Mouse (Mus musculus) spleen, adult 18-20 months (tissue): ENCODE measurements at regions not wholly inside any gene's neighbourhood (a gene's known extent, or its start where the extent isn't known, plus 50 kb on each side); places are given as distances from the start of the nearest gene placed in this dataset.
"Not testable (repeated sequence)": the region's sequence is repeated elsewhere in the genome, so short reads cannot be mapped to it uniquely, and the experiment has no call there.

Experiments
- DNase-seq, 2 experiments: peaks; one replicate each; pipeline ENCODE4 v3.0.0; 2022; ENCODE audit warnings: mixed read lengths in 2 of 2

- DNase-seq: no peak
Measured at GRCm38 (mm10) chr5:133935451-133935850, 164.1 kb upstream of the Castor2 start.

- no peak for DNase-seq
Measured at GRCm38 (mm10) chr5:133935006-133935405, 164.5 kb upstream of the Castor2 start.

GRCm38 (mm10) chr5:133930101-133930500 lies 169.4 kb upstream of the Castor2 start:
- DNase-seq: no peak

- no peak for DNase-seq
Measured at GRCm38 (mm10) chr5:133927054-133927453, 172.5 kb upstream of the Castor2 start.

- no peak for DNase-seq
Measured at GRCm38 (mm10) chr5:133925184-133925900, 174.2 kb upstream of the Castor2 start.

GRCm38 (mm10) chr5:133922181-133922580 lies 177.3 kb upstream of the Castor2 start:
- DNase-seq: no peak

GRCm38 (mm10) chr5:133915734-133916550 lies 183.6 kb upstream of the Castor2 start:
- DNase-seq: no peak

- DNase-seq: no peak
Measured at GRCm38 (mm10) chr5:133907442-133907841, 192.1 kb upstream of the Castor2 start.

- no peak for DNase-seq
Measured at GRCm38 (mm10) chr5:133898025-133898598, 201.4 kb upstream of the Castor2 start.

- no peak for DNase-seq
Measured at GRCm38 (mm10) chr5:133890728-133891127, 208.8 kb upstream of the Castor2 start.

- no peak for DNase-seq
Measured at GRCm38 (mm10) chr5:133889841-133890240, 209.7 kb upstream of the Castor2 start.

GRCm38 (mm10) chr5:133885507-133885906 lies 214.0 kb upstream of the Castor2 start:
- no peak for DNase-seq

- DNase-seq: no peak
Measured at GRCm38 (mm10) chr5:133885016-133885415, 214.5 kb upstream of the Castor2 start.

- DNase-seq: no peak
Measured at GRCm38 (mm10) chr5:133884593-133884992, 214.9 kb upstream of the Castor2 start.

GRCm38 (mm10) chr5:133844483-133844882 lies 255.0 kb upstream of the Castor2 start:
- no peak for DNase-seq

- not testable (repeated sequence) for DNase-seq
Measured at GRCm38 (mm10) chr5:133842059-133842706, 257.3 kb upstream of the Castor2 start.

GRCm38 (mm10) chr5:133838286-133838685 lies 261.2 kb upstream of the Castor2 start:
- DNase-seq: no peak

- DNase-seq: no peak
Measured at GRCm38 (mm10) chr5:133833217-133833616, 266.3 kb upstream of the Castor2 start.

- no peak for DNase-seq
Measured at GRCm38 (mm10) chr5:133828226-133828625, 271.3 kb upstream of the Castor2 start.

GRCm38 (mm10) chr5:133823871-133824270 lies 275.6 kb upstream of the Castor2 start:
- DNase-seq: no peak

GRCm38 (mm10) chr5:133821273-133821672 lies 278.2 kb upstream of the Castor2 start:
- DNase-seq: no peak

GRCm38 (mm10) chr5:133815462-133815861 lies 284.0 kb upstream of the Castor2 start:
- DNase-seq: no peak

- DNase-seq: no peak
Measured at GRCm38 (mm10) chr5:133814436-133814835, 285.1 kb upstream of the Castor2 start.
